ENCODE assay signal across 25 mouse cellular contexts in the genomic region with DNA sequence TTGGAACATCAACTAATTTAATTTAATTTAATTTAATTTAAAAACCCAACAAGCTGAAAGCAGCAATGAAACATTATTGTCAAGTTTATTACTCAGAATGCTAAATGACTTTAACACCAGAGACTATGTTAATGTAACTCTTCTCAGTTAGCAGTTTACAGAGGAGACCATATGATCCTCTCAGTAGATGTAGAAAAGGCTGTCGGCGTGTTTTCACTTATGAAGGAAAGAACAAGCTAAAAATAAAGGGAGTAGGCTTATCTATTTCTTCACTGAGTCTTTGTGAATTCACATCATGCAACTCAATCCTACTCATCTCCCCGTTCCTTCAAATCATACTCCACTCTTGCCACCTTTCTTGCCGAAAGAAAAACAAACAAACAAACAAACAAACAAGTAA. TPM values are rescaled to one million over a fixed set of nuclear protein-coding genes. Genes with fewer than 3 reads are reported as not detected.
A peak's percentile ranks its signal among the peaks of the same experiment; 100 is the strongest.
DNase-seq lines count a peak whose midpoint lies in the region; ATAC-seq and TF ChIP-seq lines count a peak whose summit lies in the region.
"Had no signal": no experiment of that assay in that cellular context is flagged by ENCODE, and none has a peak within 500 bp of the region (broad histone marks: within the 10 kb centered on the region; RNA-seq: fewer than 3 reads in every experiment).

No protein-coding gene starts in this region.

- H3K9ac ChIP-seq in forebrain, postnatal 0 days, result no peak overlapping the region
- H3K9ac ChIP-seq in kidney, postnatal 0 days (ENCODE audit: low read depth, low read length), result no peak overlapping the region
- H3K9ac ChIP-seq in midbrain, embryonic 11.5 days (ENCODE audit: low read length), result no peak overlapping the region
- H3K9ac ChIP-seq in midbrain, embryonic 13.5 days (replicated peaks), result no peak overlapping the region
- H3K9ac ChIP-seq: heart, embryonic 13.5 days; hindbrain, embryonic 14.5 days had no signal

- H3K4me3 ChIP-seq in forebrain, postnatal 0 days (ENCODE audit: low read depth, low read length), result no peak overlapping the region
- no peak overlapping the region for H3K4me3 ChIP-seq in forebrain, embryonic 10.5 days
- H3K4me3 ChIP-seq in kidney, postnatal 0 days (replicated peaks; ENCODE audit: low read depth, low read length), result no peak overlapping the region
- no peak overlapping the region for H3K4me3 ChIP-seq in midbrain, embryonic 11.5 days (ENCODE audit: low read depth, low read length)
- no peak overlapping the region for H3K4me3 ChIP-seq in midbrain, embryonic 13.5 days (replicated peaks)
- H3K4me3 ChIP-seq in limb, embryonic 10.5 days, result no peak overlapping the region
- H3K4me3 ChIP-seq: heart, adult 2 months; heart, embryonic 10.5 days; heart, embryonic 13.5 days had no signal

- no peak for TF ChIP-seq CTCF in forebrain, postnatal 0 days (IDR thresholded peaks at IDR 0.05; ENCODE audit: low read depth)
- TF ChIP-seq CTCF in kidney, postnatal 0 days (IDR thresholded peaks at IDR 0.05; ENCODE audit: low read depth), result no peak

- H3K4me1 ChIP-seq in forebrain, postnatal 0 days (ENCODE audit: insufficient read depth), result no peaks in the 10 kb centered on the region
- peaks cover 9% of the 10 kb centered on the region for H3K4me1 ChIP-seq in forebrain, embryonic 10.5 days
- H3K4me1 ChIP-seq in kidney, postnatal 0 days (replicated peaks; ENCODE audit: insufficient read depth, low read length), result no peaks in the 10 kb centered on the region
- H3K4me1 ChIP-seq in midbrain, embryonic 11.5 days (ENCODE audit: control insufficient read depth, insufficient read depth, low read length), result no peaks in the 10 kb centered on the region
- no peaks in the 10 kb centered on the region for H3K4me1 ChIP-seq in midbrain, embryonic 13.5 days (replicated peaks)
- 0 out of 2 replicates have a peak, but pooled peaks cover 6% of the 10 kb centered on the region for H3K4me1 ChIP-seq in limb, embryonic 10.5 days
- H3K4me1 ChIP-seq: heart, embryonic 10.5 days; heart, embryonic 13.5 days had no signal

- WGBS in forebrain, postnatal 0 days, result 80% methylated on average over 4 of the region's 4 CpGs
- WGBS in forebrain, embryonic 10.5 days, result 87% methylated on average over 4 of the region's 4 CpGs
- 63% methylated on average over 4 of the region's 4 CpGs for WGBS in kidney, postnatal 0 days
- WGBS in midbrain, embryonic 11.5 days, result 85% methylated on average over 4 of the region's 4 CpGs
- WGBS in midbrain, embryonic 13.5 days, result 89% methylated on average over 4 of the region's 4 CpGs
- 83% methylated on average over 4 of the region's 4 CpGs for WGBS in limb, embryonic 10.5 days

- no peaks in the 10 kb centered on the region for H3K27me3 ChIP-seq in forebrain, postnatal 0 days (ENCODE audit: insufficient read depth, low read length)
- no peaks in the 10 kb centered on the region for H3K27me3 ChIP-seq in forebrain, embryonic 10.5 days (ENCODE audit: poor library complexity, severe bottlenecking)
- H3K27me3 ChIP-seq in kidney, postnatal 0 days (ENCODE audit: insufficient read depth, low read length), result no peaks in the 10 kb centered on the region
- H3K27me3 ChIP-seq in midbrain, embryonic 11.5 days (ENCODE audit: control insufficient read depth, insufficient read depth, low read length), result no peaks in the 10 kb centered on the region
- no peaks in the 10 kb centered on the region for H3K27me3 ChIP-seq in midbrain, embryonic 13.5 days
- no peaks in the 10 kb centered on the region for H3K27me3 ChIP-seq in limb, embryonic 10.5 days (ENCODE audit: low read depth, poor library complexity, severe bottlenecking)
- H3K27me3 ChIP-seq: heart, embryonic 13.5 days had no signal

- H3K4me2 ChIP-seq in forebrain, postnatal 0 days (ENCODE audit: low read depth), result no peak overlapping the region
- no peak overlapping the region for H3K4me2 ChIP-seq in kidney, postnatal 0 days (ENCODE audit: low read length)
- H3K4me2 ChIP-seq in midbrain, embryonic 11.5 days, result no peak overlapping the region
- H3K4me2 ChIP-seq in midbrain, embryonic 13.5 days (replicated peaks), result no peak overlapping the region
- H3K4me2 ChIP-seq: heart, embryonic 13.5 days; hindbrain, embryonic 14.5 days had no signal

- no peak overlapping the region for H3K27ac ChIP-seq in forebrain, postnatal 0 days (ENCODE audit: low read depth, low read length)
- H3K27ac ChIP-seq in forebrain, embryonic 10.5 days, result no peak overlapping the region
- no peak overlapping the region for H3K27ac ChIP-seq in kidney, postnatal 0 days
- no peak overlapping the region for H3K27ac ChIP-seq in midbrain, embryonic 11.5 days (ENCODE audit: low read depth, low read length)
- no peak overlapping the region for H3K27ac ChIP-seq in midbrain, embryonic 13.5 days
- H3K27ac ChIP-seq in limb, embryonic 10.5 days, result no peak overlapping the region
- H3K27ac ChIP-seq: heart, adult 2 months; heart, embryonic 10.5 days; heart, embryonic 13.5 days; hindbrain, embryonic 14.5 days; hindbrain, postnatal 0 days had no signal

- no peaks in the 10 kb centered on the region for H3K36me3 ChIP-seq in forebrain, postnatal 0 days (ENCODE audit: insufficient read depth)
- H3K36me3 ChIP-seq in forebrain, embryonic 10.5 days (replicated peaks), result no peaks in the 10 kb centered on the region
- H3K36me3 ChIP-seq in kidney, postnatal 0 days (ENCODE audit: insufficient read depth, low read length), result no peaks in the 10 kb centered on the region
- H3K36me3 ChIP-seq in midbrain, embryonic 11.5 days (ENCODE audit: control insufficient read depth, insufficient read depth, low read length), result no peaks in the 10 kb centered on the region
- no peaks in the 10 kb centered on the region for H3K36me3 ChIP-seq in midbrain, embryonic 13.5 days
- H3K36me3 ChIP-seq in limb, embryonic 10.5 days, result no peaks in the 10 kb centered on the region
- H3K36me3 ChIP-seq: heart, embryonic 10.5 days; heart, embryonic 13.5 days had no signal

- no peaks in the 10 kb centered on the region for H3K9me3 ChIP-seq in forebrain, postnatal 0 days (ENCODE audit: low read length)
- no peaks in the 10 kb centered on the region for H3K9me3 ChIP-seq in forebrain, embryonic 10.5 days
- no peaks in the 10 kb centered on the region for H3K9me3 ChIP-seq in kidney, postnatal 0 days (replicated peaks; ENCODE audit: low read length)
- H3K9me3 ChIP-seq in midbrain, embryonic 11.5 days (ENCODE audit: control insufficient read depth, low read length), result no peaks in the 10 kb centered on the region
- no peaks in the 10 kb centered on the region for H3K9me3 ChIP-seq in midbrain, embryonic 13.5 days
- H3K9me3 ChIP-seq in limb, embryonic 10.5 days (replicated peaks), result no peaks in the 10 kb centered on the region
- H3K9me3 ChIP-seq: heart, embryonic 10.5 days; heart, embryonic 13.5 days had no signal

- peak; percentile 20 for DNase-seq in forebrain, postnatal 0 days
- no peak for DNase-seq in forebrain, embryonic 10.5 days (ENCODE audit: extremely low spot score, low spot score)
- DNase-seq in kidney, postnatal 0 days (ENCODE audit: low spot score), result peak; percentile 22
- no peak for DNase-seq in kidney, adult 11 months
- DNase-seq in midbrain, embryonic 11.5 days (ENCODE audit: low spot score, missing footprints), result peak; percentile 49
- DNase-seq in limb, embryonic 10.5 days (ENCODE audit: low spot score), result no peak
- DNase-seq: adrenal gland, adult 8-10 months; adrenal gland, postnatal 25 days; cerebellum, adult 18-20 months; cerebellum, adult 9-10 months; cerebellum, postnatal 14 days; gastrocnemius, postnatal 10 days; gastrocnemius, postnatal 36 days; heart, adult 2 months; heart, postnatal 14 days; heart, postnatal 4 days had no signal

- peak; percentile 78 for ATAC-seq in forebrain, postnatal 0 days
- ATAC-seq in kidney, postnatal 0 days (replicated peaks; ENCODE audit: low FRiP score, low read depth), result no peak
- ATAC-seq in midbrain, embryonic 11.5 days (ENCODE audit: low FRiP score), result no peak
- no peak for ATAC-seq in midbrain, embryonic 13.5 days
- ATAC-seq: activated CD4-positive, CD25-positive, alpha-beta regulatory T cell, adult 4 months; forebrain, embryonic 14.5 days; hindbrain, postnatal 0 days had no signal

RNA-seq across cellular contexts. Expression of a gene that starts 16.7 kb away (rescaled TPM):
- 5.2 and 7.3 TPM in 2 replicates for total RNA-seq in forebrain, postnatal 0 days (2014; rRNA removed)
- polyA plus RNA-seq in forebrain, postnatal 0 days (2015; fragmentation: Nextera tagmentation; extraction: Ambion mirVana), result 1.9 and 3.0 TPM in 2 replicates
- 6.5 and 6.8 TPM in 2 replicates for polyA plus RNA-seq in forebrain, embryonic 10.5 days (2016; fragmentation: Nextera tagmentation; extraction: Ambion mirVana)
- 24.8 and 25.0 TPM in 2 replicates for polyA plus RNA-seq in kidney, postnatal 0 days (2015; fragmentation: Nextera tagmentation; extraction: Ambion mirVana)
- 6.3 and 9.0 TPM in 2 replicates for polyA plus RNA-seq in midbrain, embryonic 11.5 days (2014; fragmentation: Nextera tagmentation; extraction: Ambion mirVana)
- 5.6 and 6.6 TPM in 2 replicates for polyA plus RNA-seq in midbrain, embryonic 13.5 days (2015; fragmentation: Nextera tagmentation; extraction: Ambion mirVana)
- polyA plus RNA-seq in limb, embryonic 10.5 days (2016; fragmentation: Nextera tagmentation; extraction: Ambion mirVana), result 5.8 and 6.8 TPM in 2 replicates
- total RNA-seq: granulocyte monocyte progenitor cell, adult 5-6 weeks had no signal

RNA-seq across cellular contexts. Expression of a gene that starts 38.1 kb away (rescaled TPM):
- total RNA-seq in forebrain, postnatal 0 days (2014; rRNA removed), result 0.57 TPM in 1 of 2 replicates, not detected in the other
- polyA plus RNA-seq in forebrain, postnatal 0 days (2015; fragmentation: Nextera tagmentation; extraction: Ambion mirVana), result 2.1 and 2.8 TPM in 2 replicates
- 5.5 and 6.4 TPM in 2 replicates for polyA plus RNA-seq in forebrain, embryonic 10.5 days (2016; fragmentation: Nextera tagmentation; extraction: Ambion mirVana)
- polyA plus RNA-seq in kidney, postnatal 0 days (2015; fragmentation: Nextera tagmentation; extraction: Ambion mirVana), result 12.1 and 13.2 TPM in 2 replicates
- polyA plus RNA-seq in midbrain, embryonic 11.5 days (2014; fragmentation: Nextera tagmentation; extraction: Ambion mirVana), result 4.1 and 4.6 TPM in 2 replicates
- polyA plus RNA-seq in midbrain, embryonic 13.5 days (2015; fragmentation: Nextera tagmentation; extraction: Ambion mirVana), result 1.1 TPM in 2 replicates
- polyA plus RNA-seq in limb, embryonic 10.5 days (2016; fragmentation: Nextera tagmentation; extraction: Ambion mirVana), result 4.7 and 5.8 TPM in 2 replicates
- total RNA-seq: gastrocnemius, adult 18-20 months; gastrocnemius, postnatal 36 days; granulocyte monocyte progenitor cell, adult 5-6 weeks; heart, adult 2 months; heart, postnatal 14 days had no signal
- polyA plus RNA-seq: activated CD4-positive, CD25-positive, alpha-beta regulatory T cell, adult 4 months had no signal

RNA-seq across cellular contexts. Expression of a gene that starts 47.0 kb away (rescaled TPM):
- total RNA-seq in forebrain, postnatal 0 days (2014; rRNA removed), result 9.2 and 11.6 TPM in 2 replicates
- 4.1 and 6.7 TPM in 2 replicates for polyA plus RNA-seq in forebrain, postnatal 0 days (2015; fragmentation: Nextera tagmentation; extraction: Ambion mirVana)
- 3.7 and 3.8 TPM in 2 replicates for polyA plus RNA-seq in forebrain, embryonic 10.5 days (2016; fragmentation: Nextera tagmentation; extraction: Ambion mirVana)
- 1.6 and 3.7 TPM in 2 replicates for polyA plus RNA-seq in kidney, postnatal 0 days (2015; fragmentation: Nextera tagmentation; extraction: Ambion mirVana)
- 5.3 TPM in 2 replicates for polyA plus RNA-seq in midbrain, embryonic 11.5 days (2014; fragmentation: Nextera tagmentation; extraction: Ambion mirVana)
- polyA plus RNA-seq in midbrain, embryonic 13.5 days (2015; fragmentation: Nextera tagmentation; extraction: Ambion mirVana), result 5.8 and 8.3 TPM in 2 replicates
- polyA plus RNA-seq in limb, embryonic 10.5 days (2016; fragmentation: Nextera tagmentation; extraction: Ambion mirVana), result 1.9 and 2.4 TPM in 2 replicates
- total RNA-seq: granulocyte monocyte progenitor cell, adult 5-6 weeks had no signal
- polyA plus RNA-seq: activated CD4-positive, CD25-positive, alpha-beta regulatory T cell, adult 4 months had no signal

Comparison
In these comparisons a context has a peak if more than half of its experiments do, and no peak if none do; other contexts are left out.
1. DNase-seq: peak in forebrain, postnatal 0 days (single experiment), kidney, postnatal 0 days (single experiment) and midbrain, embryonic 11.5 days (single experiment); none in forebrain, embryonic 10.5 days (single experiment), kidney, adult 11 months (single experiment) and limb, embryonic 10.5 days (single experiment).